Mouse (Mus musculus) hindbrain, embryonic 16.5 days (tissue): Measurements from ENCODE around the gene Ptpre. TPM values are rescaled to one million over a fixed set of nuclear protein-coding genes. Genes with fewer than 3 reads are reported as not detected.
A peak's percentile ranks its signal among the peaks of the same experiment; 100 is the strongest.
"Not testable (repeated sequence)": the region's sequence is repeated elsewhere in the genome, so short reads cannot be mapped to it uniquely, and the experiment has no call there.

Experiments
- ATAC-seq: fragments of 200-750 bp; cut with Nextera tagmentation; 2 replicates; pipeline ENCODE4 v1.8.0; 2017; ENCODE audit warnings: moderate TSS enrichment, moderate library complexity
- H3K27ac ChIP-seq: fragments of 300-500 bp; sonication (generic); 2 replicates; pipeline ENCODE4 v1.5.1; 2014; ENCODE audit warnings: low read depth, mild to moderate bottlenecking, control low read depth, low read length, moderate library complexity
- H3K27me3 ChIP-seq: fragments of 300-500 bp; sonication (generic); replicated peaks from 2 replicates; pipeline ENCODE4 v1.6.1; 2014; ENCODE audit warnings: low read length; ENCODE audit not compliant: control insufficient read depth, insufficient read depth
- H3K36me3 ChIP-seq: fragments of 300-500 bp; sonication (generic); 2 replicates; pipeline ENCODE4 v1.6.1; 2014; ENCODE audit warnings: mild to moderate bottlenecking, low read length, moderate library complexity, mixed read lengths; ENCODE audit not compliant: control insufficient read depth, insufficient read depth
- H3K4me1 ChIP-seq: fragments of 300-500 bp; sonication (generic); 2 replicates; pipeline ENCODE4 v1.6.1; 2014; ENCODE audit warnings: low read depth, low read length; ENCODE audit not compliant: control insufficient read depth, insufficient read depth
- H3K4me2 ChIP-seq: fragments of 300-500 bp; sonication (generic); 2 replicates; pipeline ENCODE4 v1.6.1; 2014; ENCODE audit warnings: mild to moderate bottlenecking, low read length, control low read depth, moderate library complexity
- H3K4me3 ChIP-seq: fragments of 300-500 bp; sonication (generic); 2 replicates; pipeline ENCODE4 v1.5.1; 2014; ENCODE audit warnings: mild to moderate bottlenecking, low read length, control low read depth, moderate library complexity
- H3K9ac ChIP-seq: fragments of 300-500 bp; sonication (generic); 2 replicates; pipeline ENCODE4 v1.6.1; 2014; ENCODE audit warnings: low read depth, mild to moderate bottlenecking, control low read depth, low read length, moderate library complexity
- H3K9me3 ChIP-seq: fragments of 300-500 bp; sonication (generic); 2 replicates; pipeline ENCODE4 v1.6.1; 2014; ENCODE audit warnings: mild to moderate bottlenecking, low read length, moderate library complexity; ENCODE audit not compliant: control insufficient read depth
- WGBS: fragments of 180-500 bp; shearing (Covaris S2); extraction: QIAGEN DNeasy Blood & Tissue Kit; methylation state at CpG from one replicate; pipeline ENCODE4 v1.1.7; 2014; 5-methylcytosine and 5-hydroxymethylcytosine counted together
- polyA plus RNA-seq: library from polyadenylated mRNA; unstranded; fragments of >200 nt; fragmentation: Nextera tagmentation; extraction: Ambion mirVana; gene quantifications from 2 replicates; pipeline ENCODE4 v1.2.1, GENCODE M21; 2015

The Ptpre gene
- polyA plus RNA-seq, 1 experiment from 2014 or later, result 8.1 TPM

DNA sequence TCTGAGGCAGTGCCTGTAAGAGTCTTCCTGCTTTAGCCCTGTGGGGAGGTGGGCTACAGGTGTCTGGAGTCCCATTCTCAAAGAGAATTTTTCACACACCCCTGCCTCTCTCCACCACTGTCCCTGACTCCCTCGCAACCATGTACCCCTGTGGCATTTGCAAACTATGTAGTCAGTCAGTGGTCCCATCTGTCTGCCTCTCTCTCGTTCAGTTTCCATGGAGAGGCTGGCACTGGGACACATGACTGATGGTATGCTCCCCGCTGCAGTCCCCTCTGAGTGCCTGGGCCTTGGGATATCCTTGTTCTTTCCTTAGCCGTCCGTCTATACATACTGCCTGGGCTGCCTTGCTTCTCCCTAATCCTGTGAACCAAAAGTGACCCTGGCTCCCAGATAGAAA is 28.7 kb downstream of the Ptpre start:
- H3K9ac ChIP-seq, result no peak overlapping the region
- no peaks in the 10 kb centered on the region for H3K27me3 ChIP-seq
- ATAC-seq, result no peak
- no peaks in the 10 kb centered on the region for H3K9me3 ChIP-seq
- no peak overlapping the region for H3K4me2 ChIP-seq
- H3K27ac ChIP-seq, result no peak overlapping the region
- H3K4me1 ChIP-seq, result no peaks in the 10 kb centered on the region
- H3K36me3 ChIP-seq, result no peaks in the 10 kb centered on the region
- H3K4me3 ChIP-seq, result no peak overlapping the region
- WGBS, result 50% methylated on average over 5 of the region's 5 CpGs

DNA sequence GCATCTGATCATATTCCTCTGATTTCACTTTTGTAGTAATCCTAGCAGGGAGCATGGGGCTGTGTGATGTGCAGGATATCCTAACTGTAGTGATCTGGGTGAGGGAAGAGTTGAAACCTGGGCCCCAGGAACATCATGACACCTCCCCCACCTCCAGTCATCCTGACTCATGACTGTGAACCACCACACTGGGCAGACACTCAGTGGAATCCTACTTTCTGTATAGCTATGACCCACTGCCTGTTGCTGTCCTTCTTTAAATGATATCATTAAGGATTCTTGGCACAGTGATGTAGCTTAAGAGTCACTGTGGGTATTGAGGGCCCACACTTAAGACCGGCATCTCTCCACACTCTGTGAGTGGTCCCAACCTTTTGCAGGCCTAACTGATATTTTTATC is 30.3 kb downstream of the Ptpre start:
- 75% methylated on average over 1 of the region's 1 CpGs for WGBS
- Histone ChIP-seq H3K9me3 (no peaks in the 10 kb centered on the region), H3K27ac (no peak overlapping the region), H3K36me3 (no peaks in the 10 kb centered on the region), H3K27me3 (no peaks in the 10 kb centered on the region), H3K4me2 (no peak overlapping the region), H3K4me1 (peaks cover 2% of the 10 kb centered on the region; the same call in 1 of the 2 replicates), H3K4me3 (no peak overlapping the region), H3K9ac (no peak overlapping the region)
- no peak for ATAC-seq

DNA sequence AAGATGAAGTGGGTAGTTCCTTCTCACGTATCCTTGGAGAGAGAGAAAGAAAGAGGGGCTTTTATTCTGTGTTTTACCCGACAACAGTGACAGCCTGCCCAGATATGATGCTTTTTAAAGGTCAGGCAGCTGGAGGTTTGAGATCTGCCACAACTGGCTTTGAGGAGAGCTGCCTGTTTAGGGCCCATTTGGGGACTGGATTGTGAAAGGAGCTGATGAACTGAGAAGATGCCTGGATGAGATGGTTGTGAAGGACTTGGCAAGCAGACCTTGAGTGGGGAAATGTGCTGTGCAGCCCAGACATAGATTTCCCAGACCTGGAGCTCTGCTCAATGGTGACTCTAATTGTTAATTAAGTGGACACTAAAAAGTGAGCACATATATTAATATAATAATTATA is 31.3 kb downstream of the Ptpre start:
- H3K36me3 ChIP-seq, result no peaks in the 10 kb centered on the region
- WGBS, result 45% methylated on average over 2 of the region's 2 CpGs
- no peak for ATAC-seq
- H3K9me3 ChIP-seq, result no peaks in the 10 kb centered on the region
- no peak overlapping the region for H3K9ac ChIP-seq
- no peaks in the 10 kb centered on the region for H3K27me3 ChIP-seq
- H3K4me3 ChIP-seq, result no peak overlapping the region
- no peak overlapping the region for H3K27ac ChIP-seq
- H3K4me2 ChIP-seq, result no peak overlapping the region
- H3K4me1 ChIP-seq, result peaks cover 2% of the 10 kb centered on the region; the same call in 1 of the 2 replicates

DNA sequence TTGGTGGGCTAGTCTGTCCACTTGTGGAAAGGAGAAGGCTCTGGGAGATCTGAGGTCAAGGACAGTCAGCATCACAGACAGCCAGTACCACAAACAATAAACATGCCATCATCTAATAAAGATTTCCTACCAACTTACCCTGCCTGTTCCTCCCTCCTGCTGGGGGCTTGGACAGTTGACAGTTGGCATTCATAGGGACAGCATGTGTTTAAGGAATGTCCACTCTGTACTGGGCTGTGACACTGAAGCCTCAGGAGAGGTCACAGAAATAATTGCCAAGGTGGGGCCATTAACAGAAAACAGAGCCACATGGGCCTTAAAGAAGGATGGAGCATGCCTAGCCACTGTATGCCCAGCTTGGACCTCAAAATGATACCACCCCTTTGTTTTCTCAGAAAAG is 34.1 kb downstream of the Ptpre start:
- no peaks in the 10 kb centered on the region for H3K27me3 ChIP-seq
- ATAC-seq, result no peak
- H3K36me3 ChIP-seq, result no peaks in the 10 kb centered on the region
- no peaks in the 10 kb centered on the region for H3K9me3 ChIP-seq
- H3K4me3 ChIP-seq, result no peak overlapping the region
- H3K9ac ChIP-seq, result no peak overlapping the region
- peaks cover 2% of the 10 kb centered on the region; the same call in 1 of the 2 replicates for H3K4me1 ChIP-seq
- no peak overlapping the region for H3K4me2 ChIP-seq
- no peak overlapping the region for H3K27ac ChIP-seq

DNA sequence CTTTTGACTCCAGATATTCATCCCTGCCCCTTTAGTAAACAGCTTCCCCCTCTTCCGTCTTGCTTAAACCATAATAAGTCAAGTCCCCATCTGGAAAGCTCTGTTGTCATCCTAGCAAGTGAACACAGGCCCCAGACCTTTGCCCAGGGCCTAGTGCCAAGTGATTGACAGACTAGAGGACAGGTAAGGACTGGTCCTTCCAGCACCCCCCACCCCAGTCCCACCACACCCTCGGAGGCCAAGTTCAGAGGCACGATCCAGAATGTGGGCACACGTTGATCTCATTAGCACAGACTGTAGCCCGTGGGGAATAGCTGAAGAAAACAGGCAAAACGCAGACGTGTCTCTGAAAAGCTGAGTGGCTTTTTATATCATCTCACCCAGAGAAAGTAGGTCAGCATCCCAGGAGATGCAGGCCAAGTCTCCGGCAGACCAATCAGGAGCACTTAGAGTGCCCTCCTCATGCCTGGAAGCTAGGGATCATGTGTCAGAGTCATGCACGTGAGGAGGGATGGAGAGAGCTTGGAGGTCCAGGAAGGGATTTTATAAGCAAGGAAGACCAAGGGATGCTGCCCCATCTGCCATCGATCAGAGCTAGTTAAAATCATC is 34.8 kb downstream of the Ptpre start:
- Histone ChIP-seq H3K36me3 (no peaks in the 10 kb centered on the region), H3K9me3 (no peaks in the 10 kb centered on the region), H3K4me3 (no peak overlapping the region), H3K27ac (peak overlapping the region; percentile 59; the same call in 1 of the 2 replicates), H3K9ac (peak overlapping the region; percentile 13; the same call in 1 of the 2 replicates), H3K4me1 (peaks cover 2% of the 10 kb centered on the region; the same call in 1 of the 2 replicates), H3K27me3 (no peaks in the 10 kb centered on the region), H3K4me2 (no peak overlapping the region)
- WGBS, result 50% methylated on average over 10 of the region's 10 CpGs
- ATAC-seq, result no peak

DNA sequence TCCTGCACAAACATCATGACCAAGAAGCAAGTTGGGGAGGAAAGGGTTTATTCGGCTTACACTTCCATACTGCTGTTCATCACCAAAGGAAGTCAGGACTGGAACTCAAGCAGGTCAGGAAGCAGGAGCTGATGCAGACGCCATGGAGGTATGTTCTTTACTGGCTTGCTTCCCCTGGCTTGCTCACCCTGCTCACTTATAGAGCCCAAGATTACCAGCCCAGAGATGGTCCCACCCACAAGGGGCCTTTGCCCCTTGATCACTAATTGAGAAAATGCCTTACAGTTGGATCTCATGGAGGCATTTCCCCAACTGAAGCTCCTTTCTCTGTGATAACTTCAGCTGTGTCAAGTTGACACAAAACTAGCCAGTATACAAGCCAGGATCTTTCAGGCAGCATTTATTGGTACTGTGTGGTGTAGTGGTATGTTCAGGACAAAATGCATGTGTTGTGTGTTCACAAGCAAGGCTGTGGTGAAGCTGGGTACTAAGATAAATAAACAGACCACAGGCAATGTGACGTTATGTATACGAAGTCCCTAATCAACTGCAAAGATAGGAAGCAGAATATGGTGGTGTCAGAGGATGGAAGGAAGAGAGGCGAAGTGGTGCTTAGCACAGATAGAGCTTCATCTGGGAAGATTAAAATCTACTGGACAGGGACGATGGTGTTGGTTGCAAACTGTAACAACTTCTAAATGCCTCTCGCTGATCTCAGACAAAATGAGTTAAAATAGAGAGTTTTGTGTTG is 38.2 kb downstream of the Ptpre start:
- H3K4me3 ChIP-seq, H3K4me2 ChIP-seq, H3K9ac ChIP-seq, H3K36me3 ChIP-seq, H3K9me3 ChIP-seq, H3K27ac ChIP-seq, H3K27me3 ChIP-seq, ATAC-seq, H3K4me1 ChIP-seq: not testable (repeated sequence)
- WGBS, result 82% methylated on average over 7 of the region's 7 CpGs

DNA sequence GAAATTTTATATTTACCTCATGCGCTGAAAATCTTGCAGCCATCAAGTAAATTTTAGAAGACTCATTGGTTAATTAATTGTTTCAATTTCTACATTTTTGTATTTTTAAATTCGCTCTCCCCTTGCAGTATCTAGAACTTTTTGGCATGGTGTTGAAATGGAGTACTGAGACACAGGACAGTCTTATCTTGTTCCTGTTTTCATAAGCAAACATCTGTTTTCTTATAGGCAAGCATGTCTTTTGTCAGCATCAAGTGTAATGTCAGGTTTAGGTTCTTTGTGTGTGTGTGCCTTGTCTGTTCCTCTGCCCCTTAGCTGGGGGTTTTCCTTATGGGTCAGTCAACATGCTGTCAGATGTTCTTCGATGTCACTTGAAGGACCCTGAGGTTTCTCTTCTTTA is 39.0 kb downstream of the Ptpre start:
- H3K27ac ChIP-seq, result no peak overlapping the region
- WGBS, result 95% methylated on average over 3 of the region's 3 CpGs
- H3K9ac ChIP-seq, result no peak overlapping the region
- no peaks in the 10 kb centered on the region for H3K36me3 ChIP-seq
- peaks cover 2% of the 10 kb centered on the region; the same call in 1 of the 2 replicates for H3K4me1 ChIP-seq
- no peaks in the 10 kb centered on the region for H3K27me3 ChIP-seq
- H3K9me3 ChIP-seq, result no peaks in the 10 kb centered on the region
- no peak for ATAC-seq
- no peak overlapping the region for H3K4me3 ChIP-seq
- no peak overlapping the region for H3K4me2 ChIP-seq

DNA sequence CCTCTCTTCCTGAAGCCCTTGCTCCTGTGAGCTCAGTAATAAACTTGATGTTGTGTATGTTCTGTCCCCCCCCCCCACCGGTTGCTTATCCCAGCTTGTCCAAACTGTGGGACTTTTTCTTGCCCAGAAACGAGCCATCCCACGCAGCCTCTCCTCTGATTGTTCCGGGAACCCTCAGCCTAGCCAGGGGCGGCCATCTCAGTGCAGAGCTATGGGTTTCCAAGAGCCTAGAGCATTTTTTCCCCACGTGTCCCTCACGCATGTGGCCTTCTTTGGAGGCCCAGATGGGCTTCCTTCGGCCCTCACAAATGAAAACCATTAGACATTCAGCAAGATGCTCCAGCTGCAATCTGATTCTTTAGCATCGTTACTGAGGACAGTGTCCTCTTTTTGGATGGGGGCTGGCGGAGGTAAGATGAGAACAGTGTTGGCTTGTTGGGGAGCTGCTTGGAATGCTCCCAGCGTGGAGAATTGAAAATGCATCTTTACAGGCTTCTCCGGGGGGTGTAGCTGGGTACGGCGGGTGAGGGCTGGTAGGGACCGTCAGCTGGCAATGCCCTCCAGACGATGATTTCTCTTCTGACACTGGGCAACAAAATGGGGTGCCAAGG is 41.5 kb downstream of the Ptpre start:
- no peaks in the 10 kb centered on the region for H3K27me3 ChIP-seq
- H3K4me2 ChIP-seq, result no peak overlapping the region
- no peaks in the 10 kb centered on the region for H3K9me3 ChIP-seq
- 71% methylated on average over 16 of the region's 16 CpGs for WGBS
- no peak for ATAC-seq
- H3K4me1 ChIP-seq, result no peaks in the 10 kb centered on the region
- H3K4me3 ChIP-seq, result no peak overlapping the region
- no peaks in the 10 kb centered on the region for H3K36me3 ChIP-seq
- no peak overlapping the region for H3K9ac ChIP-seq
- no peak overlapping the region for H3K27ac ChIP-seq

DNA sequence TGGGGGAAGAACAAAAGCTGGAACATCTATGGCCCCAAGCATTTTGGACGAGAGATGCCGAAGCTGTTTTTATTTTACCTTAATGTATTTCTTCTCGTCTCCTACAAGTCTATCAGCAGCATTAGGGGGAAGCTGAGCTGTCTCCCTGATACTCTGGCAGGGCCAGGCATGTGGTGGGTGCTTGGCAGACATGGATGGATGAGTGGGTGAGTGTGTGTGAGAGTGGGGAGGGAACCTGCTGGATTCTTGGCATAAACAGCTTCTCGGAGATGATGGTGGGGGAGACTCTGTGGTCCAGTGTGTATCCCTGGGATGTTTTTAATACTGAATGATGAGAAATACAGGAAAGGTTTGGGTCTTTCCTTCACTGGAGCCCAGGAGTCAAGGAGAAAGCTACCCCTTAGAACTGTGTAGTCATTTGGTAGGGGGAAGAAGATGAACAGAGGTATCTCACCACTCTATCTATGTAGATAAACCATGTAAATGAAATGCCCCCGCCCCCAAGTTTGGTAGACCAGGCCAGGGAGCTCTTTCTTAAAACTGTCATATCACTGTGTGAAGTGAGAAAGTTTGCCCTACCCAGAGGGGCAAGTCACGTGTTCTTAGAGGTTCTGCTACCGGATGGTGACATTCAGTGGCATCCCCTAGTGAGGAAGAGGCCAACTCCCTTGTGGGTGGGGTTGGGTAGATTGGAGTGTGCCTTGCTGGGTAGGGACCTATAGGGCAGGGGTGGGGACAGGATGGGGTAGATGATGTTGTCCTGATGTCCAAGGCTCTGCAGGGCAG is 43.2 kb downstream of the Ptpre start:
- Histone ChIP-seq H3K27me3 (no peaks in the 10 kb centered on the region), H3K36me3 (no peaks in the 10 kb centered on the region), H3K27ac (no peak overlapping the region), H3K4me1 (no peaks in the 10 kb centered on the region), H3K9me3 (no peaks in the 10 kb centered on the region), H3K4me2 (no peak overlapping the region), H3K4me3 (no peak overlapping the region), H3K9ac (no peak overlapping the region)
- no peak for ATAC-seq
- WGBS, result 80% methylated on average over 7 of the region's 7 CpGs
